Mouse (Mus musculus) C2C12 (cell line): Measurements from ENCODE around the gene Kif1c.
A peak's percentile ranks its signal among the peaks of the same experiment; 100 is the strongest.

Experiments
- CEBPB ChIP-seq: IDR thresholded peaks from one replicate; pipeline ENCODE4 v1.6.1; 2011; ENCODE audit warnings: low read depth, mild to moderate bottlenecking, control low read depth, moderate library complexity
- CTCF ChIP-seq: IDR thresholded peaks from one replicate; pipeline ENCODE4 v1.5.1; 2011; ENCODE audit not compliant: control insufficient read depth, insufficient read depth, insufficient read length
- FOSL1 ChIP-seq: IDR thresholded peaks from one replicate; pipeline ENCODE4 v1.8.0; 2011; ENCODE audit warnings: mild to moderate bottlenecking, low read length; ENCODE audit not compliant: poor library complexity, insufficient read depth, severe bottlenecking
- MAX ChIP-seq: IDR thresholded peaks from one replicate; pipeline ENCODE4 v1.6.1; 2011; ENCODE audit warnings: mild to moderate bottlenecking, control low read depth
- MYOG ChIP-seq: IDR thresholded peaks from one replicate; pipeline ENCODE4 v1.6.1; 2011; ENCODE audit not compliant: control insufficient read depth, insufficient read length; ENCODE audit errors: extremely low read depth
- USF1 ChIP-seq: IDR thresholded peaks from one replicate; pipeline ENCODE4 v1.6.1; 2011; ENCODE audit warnings: low read depth, mild to moderate bottlenecking, control low read depth, moderate library complexity

- no peak for TF ChIP-seq CTCF
- TF ChIP-seq MAX: peak; percentile 25
- TF ChIP-seq MYOG: no peak
- no peak for TF ChIP-seq FOSL1
- TF ChIP-seq USF1: no peak
- TF ChIP-seq CEBPB: no peak
Observed at GRCm38 (mm10) chr11:70700613-70701012, 265 bp downstream of the Kif1c start.
